Mouse (Mus musculus): ENCODE results near the gene Mpg. TPM values are rescaled to one million over a fixed set of nuclear protein-coding genes. Genes with fewer than 3 reads are reported as not detected.

Gene Mpg
- polyA plus RNA-seq, 1 experiment from 2014 or later: 37.5 TPM

DNA sequence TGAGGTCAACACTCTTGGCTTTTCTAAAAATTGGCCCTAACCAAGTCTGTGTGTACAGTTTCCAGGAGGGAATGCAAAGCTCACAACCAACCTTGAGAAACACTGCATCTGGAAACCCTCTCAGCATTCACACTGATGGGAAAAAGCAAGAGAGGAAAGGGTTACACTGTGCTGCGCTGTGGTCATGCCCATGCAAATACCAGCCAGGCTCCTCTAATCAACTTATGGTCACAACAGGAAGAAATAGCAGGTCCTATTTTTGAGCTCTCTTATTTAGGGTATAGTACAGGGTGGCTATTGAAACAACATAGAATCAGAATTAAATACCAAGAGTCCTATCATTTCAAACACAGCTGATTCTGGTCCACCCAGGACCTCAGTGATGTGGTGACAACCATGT lies 18.3 kb downstream of the Mpg start:
- WGBS: 97% methylated on average over 1 of the region's 1 CpGs
- no peak for ATAC-seq (ENCODE audit: low FRiP score)

DNA sequence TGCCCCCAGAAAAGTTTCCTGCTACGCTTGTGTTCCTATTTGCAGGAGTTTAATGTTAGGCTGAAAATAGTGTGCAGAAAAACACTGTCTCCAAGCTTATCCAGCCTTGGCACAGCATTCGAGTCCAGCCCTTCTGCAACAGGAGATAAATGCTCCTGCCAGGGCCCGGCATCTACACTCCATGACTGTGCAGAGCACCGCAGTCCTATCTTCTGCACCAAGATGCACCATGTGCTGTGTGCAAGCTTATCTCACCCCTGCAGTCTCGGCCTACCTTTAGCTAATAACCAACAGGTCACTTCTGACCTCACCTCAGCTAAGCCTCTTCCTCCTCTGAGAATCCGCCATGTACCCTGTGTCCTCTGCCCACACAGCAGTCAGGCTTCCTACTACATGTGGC lies 19.3 kb downstream of the Mpg start:
- no peak overlapping the region for H3K4me3 ChIP-seq (replicated peaks; ENCODE audit: low read length)
- H3K4me1 ChIP-seq (replicated peaks; ENCODE audit: control insufficient read depth, insufficient read depth, low read length): no peaks in the 10 kb centered on the region
- peaks cover 66% of the 10 kb centered on the region for H3K36me3 ChIP-seq (replicated peaks; ENCODE audit: control insufficient read depth, insufficient read depth)

More for the DNA sequence above, 18.3 kb downstream of the Mpg start:
- no peak overlapping the region for H3K9ac ChIP-seq
- H3K27me3 ChIP-seq (ENCODE audit: control insufficient read depth, insufficient read depth, low read length): no peaks in the 10 kb centered on the region
- no peak overlapping the region for H3K27ac ChIP-seq
- no peak overlapping the region for H3K4me2 ChIP-seq (replicated peaks)
- H3K4me1 ChIP-seq (replicated peaks; ENCODE audit: control insufficient read depth, insufficient read depth, low read length): no peaks in the 10 kb centered on the region
- DNase-seq (ENCODE audit: low spot score): no peak
- H3K4me3 ChIP-seq (replicated peaks; ENCODE audit: low read length): no peak overlapping the region
- peaks cover 68% of the 10 kb centered on the region for H3K36me3 ChIP-seq (replicated peaks; ENCODE audit: control insufficient read depth, insufficient read depth)
- no peaks in the 10 kb centered on the region for H3K9me3 ChIP-seq (ENCODE audit: control insufficient read depth, low read length)

GRCm38 (mm10) chr11:32247068-32247467 lies 20.8 kb downstream of the Mpg start:
- H3K27me3 ChIP-seq (ENCODE audit: control insufficient read depth, insufficient read depth, low read length): no peaks in the 10 kb centered on the region
- no peak overlapping the region for H3K4me2 ChIP-seq (replicated peaks)
- H3K4me1 ChIP-seq (replicated peaks; ENCODE audit: control insufficient read depth, insufficient read depth, low read length): no peaks in the 10 kb centered on the region
- no peaks in the 10 kb centered on the region for H3K9me3 ChIP-seq (ENCODE audit: control insufficient read depth, low read length)
- no peak for ATAC-seq (ENCODE audit: low FRiP score)
- H3K4me3 ChIP-seq (replicated peaks; ENCODE audit: low read length): no peak overlapping the region
- DNase-seq (ENCODE audit: low spot score): no peak
- H3K9ac ChIP-seq: no peak overlapping the region
- H3K36me3 ChIP-seq (replicated peaks; ENCODE audit: control insufficient read depth, insufficient read depth): peaks cover 66% of the 10 kb centered on the region
- H3K27ac ChIP-seq: no peak overlapping the region

More for the DNA sequence above, 19.3 kb downstream of the Mpg start:
- ATAC-seq (ENCODE audit: low FRiP score): no peak
- Histone ChIP-seq H3K27ac (no peak overlapping the region), H3K27me3 (ENCODE audit: control insufficient read depth, insufficient read depth, low read length) (no peaks in the 10 kb centered on the region), H3K9me3 (ENCODE audit: control insufficient read depth, low read length) (no peaks in the 10 kb centered on the region), H3K4me2 (replicated peaks) (no peak overlapping the region), H3K9ac (no peak overlapping the region)
- no peak for DNase-seq (ENCODE audit: low spot score)
- 96% methylated on average over 6 of the region's 6 CpGs for WGBS

GRCm38 (mm10) chr11:32248350-32248749 lies 22.0 kb downstream of the Mpg start:
- H3K27ac ChIP-seq: no peak overlapping the region
- no peak overlapping the region for H3K4me2 ChIP-seq (replicated peaks)
- H3K9ac ChIP-seq: no peak overlapping the region
- H3K36me3 ChIP-seq (replicated peaks; ENCODE audit: control insufficient read depth, insufficient read depth): peaks cover 78% of the 10 kb centered on the region
- ATAC-seq (ENCODE audit: low FRiP score) (no peak), DNase-seq (ENCODE audit: low spot score) (no peak)
- no peak overlapping the region for H3K4me3 ChIP-seq (replicated peaks; ENCODE audit: low read length)
- WGBS: 84% methylated on average over 3 of the region's 3 CpGs
- no peaks in the 10 kb centered on the region for H3K27me3 ChIP-seq (ENCODE audit: control insufficient read depth, insufficient read depth, low read length)
- H3K9me3 ChIP-seq (ENCODE audit: control insufficient read depth, low read length): no peaks in the 10 kb centered on the region
- no peaks in the 10 kb centered on the region for H3K4me1 ChIP-seq (replicated peaks; ENCODE audit: control insufficient read depth, insufficient read depth, low read length)

GRCm38 (mm10) chr11:32250880-32251763 lies 24.8 kb downstream of the Mpg start:
- no peak overlapping the region for H3K9ac ChIP-seq
- DNase-seq (ENCODE audit: low spot score): no peak
- H3K9me3 ChIP-seq (ENCODE audit: control insufficient read depth, low read length): no peaks in the 10 kb centered on the region
- H3K27me3 ChIP-seq (ENCODE audit: control insufficient read depth, insufficient read depth, low read length): no peaks in the 10 kb centered on the region
- no peak overlapping the region for H3K4me3 ChIP-seq (replicated peaks; ENCODE audit: low read length)
- peaks cover 77% of the 10 kb centered on the region for H3K36me3 ChIP-seq (replicated peaks; ENCODE audit: control insufficient read depth, insufficient read depth)
- 90% methylated on average over 8 of the region's 8 CpGs for WGBS
- no peaks in the 10 kb centered on the region for H3K4me1 ChIP-seq (replicated peaks; ENCODE audit: control insufficient read depth, insufficient read depth, low read length)
- no peak for ATAC-seq (ENCODE audit: low FRiP score)
- no peak overlapping the region for H3K27ac ChIP-seq
- H3K4me2 ChIP-seq (replicated peaks): no peak overlapping the region

- H3K27me3 ChIP-seq (ENCODE audit: control insufficient read depth, insufficient read depth, low read length): no peaks in the 10 kb centered on the region
- no peaks in the 10 kb centered on the region for H3K4me1 ChIP-seq (replicated peaks; ENCODE audit: control insufficient read depth, insufficient read depth, low read length)
- H3K36me3 ChIP-seq (replicated peaks; ENCODE audit: control insufficient read depth, insufficient read depth): peaks cover 58% of the 10 kb centered on the region
- DNase-seq (ENCODE audit: low spot score) (no peak), ATAC-seq (ENCODE audit: low FRiP score) (no peak)
- no peaks in the 10 kb centered on the region for H3K9me3 ChIP-seq (ENCODE audit: control insufficient read depth, low read length)
- no peak overlapping the region for H3K4me2 ChIP-seq (replicated peaks)
- no peak overlapping the region for H3K4me3 ChIP-seq (replicated peaks; ENCODE audit: low read length)
- no peak overlapping the region for H3K27ac ChIP-seq
- no peak overlapping the region for H3K9ac ChIP-seq
- 86% methylated on average over 1 of the region's 1 CpGs for WGBS
Observed at GRCm38 (mm10) chr11:32253121-32253520, 26.8 kb downstream of the Mpg start.

- Histone ChIP-seq H3K4me2 (replicated peaks) (no peak overlapping the region), H3K36me3 (replicated peaks; ENCODE audit: control insufficient read depth, insufficient read depth) (peaks cover 51% of the 10 kb centered on the region), H3K27me3 (ENCODE audit: control insufficient read depth, insufficient read depth, low read length) (no peaks in the 10 kb centered on the region), H3K9ac (peak overlapping the region; percentile 24; the same call in 1 of the 2 replicates), H3K4me3 (replicated peaks; ENCODE audit: low read length) (no peak overlapping the region), H3K27ac (no peak overlapping the region), H3K9me3 (ENCODE audit: control insufficient read depth, low read length) (no peaks in the 10 kb centered on the region), H3K4me1 (replicated peaks; ENCODE audit: control insufficient read depth, insufficient read depth, low read length) (no peaks in the 10 kb centered on the region)
- no peak for ATAC-seq (ENCODE audit: low FRiP score)
- DNase-seq (ENCODE audit: low spot score): no peak
- WGBS: 97% methylated on average over 1 of the region's 1 CpGs
Observed at GRCm38 (mm10) chr11:32256146-32256545, 29.8 kb downstream of the Mpg start.

DNA sequence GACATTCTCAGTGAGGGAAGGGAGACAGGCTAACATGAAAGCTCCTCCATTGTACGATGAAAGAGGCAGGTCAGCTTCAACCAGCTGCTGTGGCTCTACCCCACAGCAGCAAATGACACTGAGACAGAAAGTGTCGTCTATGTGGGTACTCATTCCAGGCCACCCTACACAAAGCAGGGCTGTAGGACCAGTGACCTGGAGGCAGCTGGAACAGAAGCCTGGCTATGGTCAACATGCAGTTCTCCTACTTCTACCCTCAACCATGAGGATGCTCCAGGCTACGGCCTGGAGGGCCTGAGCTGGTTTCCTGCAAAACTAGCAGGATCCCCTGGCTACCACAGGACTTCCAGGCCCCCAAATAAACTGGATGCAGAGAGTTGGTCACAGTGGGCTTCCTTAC lies 30.3 kb downstream of the Mpg start:
- H3K4me2 ChIP-seq (replicated peaks): no peak overlapping the region
- WGBS: 88% methylated on average over 3 of the region's 3 CpGs
- no peak overlapping the region for H3K9ac ChIP-seq
- ATAC-seq (ENCODE audit: low FRiP score) (no peak), DNase-seq (ENCODE audit: low spot score) (no peak)
- H3K4me3 ChIP-seq (replicated peaks; ENCODE audit: low read length): no peak overlapping the region
- H3K36me3 ChIP-seq (replicated peaks; ENCODE audit: control insufficient read depth, insufficient read depth): peaks cover 47% of the 10 kb centered on the region
- no peaks in the 10 kb centered on the region for H3K4me1 ChIP-seq (replicated peaks; ENCODE audit: control insufficient read depth, insufficient read depth, low read length)
- no peaks in the 10 kb centered on the region for H3K9me3 ChIP-seq (ENCODE audit: control insufficient read depth, low read length)
- H3K27ac ChIP-seq: no peak overlapping the region
- H3K27me3 ChIP-seq (ENCODE audit: control insufficient read depth, insufficient read depth, low read length): no peaks in the 10 kb centered on the region

DNA sequence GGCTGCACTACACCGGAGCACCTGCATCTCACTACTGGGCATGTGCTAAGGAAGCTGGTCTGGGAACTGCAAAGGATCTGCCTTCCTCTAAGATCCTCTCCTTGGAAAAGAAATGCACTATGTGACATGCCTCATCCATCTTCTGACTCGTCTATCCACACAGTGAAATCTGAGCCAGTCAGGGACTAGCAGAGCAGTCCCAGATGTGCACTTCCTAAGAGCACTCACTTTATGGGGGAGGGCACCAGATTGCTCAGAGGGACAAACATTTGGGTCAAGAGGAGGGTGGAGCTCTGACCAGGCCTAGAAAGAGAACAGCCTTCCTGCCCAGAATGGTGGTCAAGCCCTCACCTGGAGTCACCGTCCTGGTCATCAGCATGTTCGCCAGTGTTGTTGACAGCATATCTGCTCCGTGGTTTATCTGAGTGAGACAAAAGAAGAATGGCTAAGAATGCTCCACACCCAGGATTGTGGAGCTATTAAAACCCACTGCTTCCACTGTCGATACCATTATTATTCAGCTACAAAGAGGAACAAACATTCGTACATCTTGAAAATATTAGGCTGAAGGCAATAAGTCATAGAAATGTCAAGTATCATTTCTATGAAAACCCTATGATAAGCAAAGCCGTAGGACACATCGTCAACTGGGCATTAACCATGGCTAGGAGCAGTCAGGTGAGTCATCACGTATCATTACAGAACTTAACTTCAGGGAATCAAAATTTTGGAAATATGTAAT lies 36.5 kb downstream of the Mpg start:
- Histone ChIP-seq H3K4me2 (replicated peaks) (no peak overlapping the region), H3K9ac (no peak overlapping the region), H3K27me3 (ENCODE audit: control insufficient read depth, insufficient read depth, low read length) (no peaks in the 10 kb centered on the region), H3K27ac (no peak overlapping the region), H3K4me3 (replicated peaks; ENCODE audit: low read length) (no peak overlapping the region), H3K36me3 (replicated peaks; ENCODE audit: control insufficient read depth, insufficient read depth) (peaks cover 16% of the 10 kb centered on the region), H3K4me1 (replicated peaks; ENCODE audit: control insufficient read depth, insufficient read depth, low read length) (peaks cover 15% of the 10 kb centered on the region), H3K9me3 (ENCODE audit: control insufficient read depth, low read length) (no peaks in the 10 kb centered on the region)
- ATAC-seq (ENCODE audit: low FRiP score) (no peak), DNase-seq (ENCODE audit: low spot score) (no peak)
- WGBS: 86% methylated on average over 10 of the region's 10 CpGs
